Mouse (Mus musculus) thymus, adult 2 months (tissue): ENCODE data around the gene Zfp819. TPM values are rescaled to one million over a fixed set of nuclear protein-coding genes. Genes with fewer than 3 reads are reported as not detected.

Source experiments
- DNase-seq: peaks from one replicate; pipeline ENCODE4 v3.0.0; 2021
- H3K27ac ChIP-seq: fragments of 200-500 bp; 2 replicates; pipeline ENCODE4 v1.5.1; 2012; ENCODE audit warnings: low read length, control low read depth; ENCODE audit not compliant: control insufficient read depth, insufficient read depth
- H3K27me3 ChIP-seq: fragments of 200-500 bp; 2 replicates; pipeline ENCODE4 v1.6.1; 2012; ENCODE audit warnings: mild to moderate bottlenecking, low read length, moderate library complexity, mixed read lengths; ENCODE audit not compliant: control insufficient read depth, insufficient read depth
- H3K36me3 ChIP-seq: fragments of 200-500 bp; 2 replicates; pipeline ENCODE4 v1.6.1; 2012; ENCODE audit warnings: mild to moderate bottlenecking, low read length, moderate library complexity; ENCODE audit not compliant: control insufficient read depth, insufficient read depth
- H3K4me1 ChIP-seq: fragments of 200-500 bp; replicated peaks from 2 replicates; pipeline ENCODE4 v1.6.1; 2012; ENCODE audit warnings: low read length; ENCODE audit not compliant: control insufficient read depth, insufficient read depth
- H3K4me3 ChIP-seq: fragments of 200-500 bp; 2 replicates; pipeline ENCODE4 v1.5.1; 2012; ENCODE audit warnings: mild to moderate bottlenecking, low read length, control low read depth, moderate library complexity; ENCODE audit not compliant: control insufficient read depth, insufficient read depth
- CTCF ChIP-seq: fragments of 200-500 bp; IDR thresholded peaks from 2 replicates; pipeline ENCODE4 v1.5.1; 2012; ENCODE audit warnings: mild to moderate bottlenecking, control low read depth, low read length, moderate library complexity, borderline replicate concordance; ENCODE audit not compliant: control insufficient read depth, poor library complexity, insufficient read depth; ENCODE audit errors: extremely low read depth
- POLR2A ChIP-seq: fragments of 200-500 bp; IDR thresholded peaks from 2 replicates; pipeline ENCODE4 v1.6.1; 2012; ENCODE audit warnings: mild to moderate bottlenecking, low read length, control low read depth, moderate library complexity; ENCODE audit not compliant: control insufficient read depth, poor library complexity, insufficient read depth; ENCODE audit errors: extremely low read depth
- WGBS: fragments of 180-500 bp; shearing (Covaris S2); methylation state at CpG from one replicate; pipeline ENCODE4 v1.1.7; 2018; 5-methylcytosine and 5-hydroxymethylcytosine counted together
- polyA plus RNA-seq: library from polyadenylated mRNA; depleted of rRNA; stranded (reverse); fragments of >200 nt; gene quantifications from 2 replicates; pipeline ENCODE4 v1.2.3, GENCODE M21; 2012

Gene Zfp819
- polyA plus RNA-seq, 1 experiment: 0.07 TPM

- no peak for TF ChIP-seq POLR2A
- TF ChIP-seq CTCF: no peak
- WGBS: 77% methylated on average over 10 of the region's 10 CpGs
- Histone ChIP-seq H3K36me3 (no peaks in the 10 kb centered on the region), H3K4me1 (no peaks in the 10 kb centered on the region; the same call in 1 of the 2 replicates), H3K27ac (no peak overlapping the region), H3K27me3 (no peaks in the 10 kb centered on the region), H3K4me3 (no peak overlapping the region)
- no peak for DNase-seq
Observed at GRCm38 (mm10) chr7:43623819-43624218, 16.9 kb downstream of the Zfp819 start.

GRCm38 (mm10) chr7:43625065-43625464 is 18.1 kb downstream of the Zfp819 start:
- no peak for DNase-seq
- no peaks in the 10 kb centered on the region; the same call in 1 of the 2 replicates for H3K4me1 ChIP-seq
- H3K27ac ChIP-seq: no peak overlapping the region
- no peak overlapping the region for H3K4me3 ChIP-seq
- no peaks in the 10 kb centered on the region for H3K36me3 ChIP-seq
- no peaks in the 10 kb centered on the region for H3K27me3 ChIP-seq
- TF ChIP-seq CTCF (no peak), POLR2A (no peak)
- WGBS: 96% methylated on average over 3 of the region's 3 CpGs

GRCm38 (mm10) chr7:43625794-43626422 is 18.9 kb downstream of the Zfp819 start:
- Histone ChIP-seq H3K36me3 (no peaks in the 10 kb centered on the region), H3K4me1 (no peaks in the 10 kb centered on the region; the same call in 1 of the 2 replicates), H3K27me3 (no peaks in the 10 kb centered on the region), H3K4me3 (no peak overlapping the region), H3K27ac (no peak overlapping the region)
- WGBS: 84% methylated on average over 8 of the region's 8 CpGs
- DNase-seq: no peak
- TF ChIP-seq CTCF (no peak), POLR2A (no peak)

GRCm38 (mm10) chr7:43633940-43634339 is 27.0 kb downstream of the Zfp819 start:
- Histone ChIP-seq H3K27me3 (no peaks in the 10 kb centered on the region), H3K36me3 (no peaks in the 10 kb centered on the region), H3K27ac (no peak overlapping the region), H3K4me3 (no peak overlapping the region), H3K4me1 (no peaks in the 10 kb centered on the region)
- DNase-seq: no peak
- no peak for TF ChIP-seq POLR2A
- no peak for TF ChIP-seq CTCF
- WGBS: 94% methylated on average over 4 of the region's 4 CpGs

- H3K27me3 ChIP-seq: no peaks in the 10 kb centered on the region
- no peak within 1 kb of the TSS for H3K27ac ChIP-seq
- WGBS: 79% methylated on average over 6 of the region's 6 CpGs
- no peak for DNase-seq
- no peak within 1 kb of the TSS for H3K4me3 ChIP-seq
- TF ChIP-seq POLR2A: no peak
- no peaks in the 10 kb centered on the region for H3K36me3 ChIP-seq
- H3K4me1 ChIP-seq: no peaks in the 10 kb centered on the region
Observed at GRCm38 (mm10) chr7:43634500-43634899, 27.5 kb downstream of the Zfp819 start, which contains the start of gene Ceacam18. TSS of gene Ceacam18 (plus strand) at chr7:43634707.

- Histone ChIP-seq H3K27me3 (no peaks in the 10 kb centered on the region), H3K27ac (no peak overlapping the region), H3K4me3 (no peak overlapping the region), H3K36me3 (no peaks in the 10 kb centered on the region), H3K4me1 (no peaks in the 10 kb centered on the region)
- TF ChIP-seq CTCF: no peak
- TF ChIP-seq POLR2A: no peak
- WGBS: 43% methylated on average over 2 of the region's 2 CpGs
- no peak for DNase-seq
Observed at GRCm38 (mm10) chr7:43636194-43636593, 29.2 kb downstream of the Zfp819 start.

GRCm38 (mm10) chr7:43637118-43637517 is 30.1 kb downstream of the Zfp819 start:
- Histone ChIP-seq H3K4me3 (no peak overlapping the region), H3K36me3 (no peaks in the 10 kb centered on the region), H3K4me1 (no peaks in the 10 kb centered on the region), H3K27me3 (no peaks in the 10 kb centered on the region), H3K27ac (no peak overlapping the region)
- no peak for TF ChIP-seq CTCF
- TF ChIP-seq POLR2A: no peak
- 90% methylated on average over 1 of the region's 1 CpGs for WGBS
- no peak for DNase-seq
